Mouse (Mus musculus) kidney, postnatal 0 days (tissue): Measurements from ENCODE around the gene V1ra8. TPM values are rescaled to one million over a fixed set of nuclear protein-coding genes. Genes with fewer than 3 reads are reported as not detected.
"Not testable (repeated sequence)": the region's sequence is repeated elsewhere in the genome, so short reads cannot be mapped to it uniquely, and the experiment has no call there.

Experiments
- ATAC-seq: fragments of 200-750 bp; cut with Nextera tagmentation; replicated peaks from 2 replicates; pipeline ENCODE4 v1.8.0; 2017; ENCODE audit warnings: low read depth, moderate number of reproducible peaks, moderate TSS enrichment, moderate library complexity; ENCODE audit not compliant: low FRiP score
- DNase-seq: peaks from one replicate; pipeline ENCODE4 v3.0.0-alpha.2; 2016; ENCODE audit warnings: low spot score
- H3K27ac ChIP-seq: fragments of 300-500 bp; sonication (generic); 2 replicates; pipeline ENCODE4 v1.5.1; 2014; ENCODE audit warnings: mild to moderate bottlenecking
- H3K27me3 ChIP-seq: fragments of 300-500 bp; sonication (generic); 2 replicates; pipeline ENCODE4 v1.6.1; 2014; ENCODE audit warnings: low read length, mixed read lengths; ENCODE audit not compliant: insufficient read depth
- H3K36me3 ChIP-seq: fragments of 300-500 bp; sonication (generic); 2 replicates; pipeline ENCODE4 v1.6.1; 2014; ENCODE audit warnings: low read length, mixed read lengths; ENCODE audit not compliant: insufficient read depth
- H3K4me1 ChIP-seq: fragments of 300-500 bp; sonication (generic); replicated peaks from 2 replicates; pipeline ENCODE4 v1.6.1; 2014; ENCODE audit warnings: antibody characterized with exemption, low read length, mixed read lengths; ENCODE audit not compliant: insufficient read depth
- H3K4me2 ChIP-seq: fragments of 300-500 bp; sonication (generic); 2 replicates; pipeline ENCODE4 v1.6.1; 2014; ENCODE audit warnings: mild to moderate bottlenecking, low read length, moderate library complexity, mixed read lengths
- H3K4me3 ChIP-seq: fragments of 300-500 bp; sonication (generic); replicated peaks from 2 replicates; pipeline ENCODE4 v1.5.1; 2014; ENCODE audit warnings: low read depth, low read length
- H3K9ac ChIP-seq: fragments of 300-500 bp; sonication (generic); 2 replicates; pipeline ENCODE4 v1.6.1; 2014; ENCODE audit warnings: low read depth, low read length
- H3K9me3 ChIP-seq: fragments of 300-500 bp; sonication (generic); replicated peaks from 2 replicates; pipeline ENCODE4 v1.6.1; 2016; ENCODE audit warnings: low read length, inconsistent platforms, mixed read lengths
- CTCF ChIP-seq: IDR thresholded peaks from 2 replicates; pipeline ENCODE4 v1.5.1; 2016; ENCODE audit warnings: antibody characterized with exemption, low read depth, mild to moderate bottlenecking, moderate library complexity
- WGBS: fragments of 180-500 bp; shearing (Covaris S2); extraction: QIAGEN DNeasy Blood & Tissue Kit; methylation state at CpG from one replicate; pipeline ENCODE4 v1.1.7; 2014; 5-methylcytosine and 5-hydroxymethylcytosine counted together
- polyA plus RNA-seq: library from polyadenylated mRNA; unstranded; fragments of >200 nt; fragmentation: Nextera tagmentation; extraction: Ambion mirVana; gene quantifications from 2 replicates; pipeline ENCODE4 v1.2.1, GENCODE M21; 2015

V1ra8 gene
- polyA plus RNA-seq: not detected in 2 replicates

DNA sequence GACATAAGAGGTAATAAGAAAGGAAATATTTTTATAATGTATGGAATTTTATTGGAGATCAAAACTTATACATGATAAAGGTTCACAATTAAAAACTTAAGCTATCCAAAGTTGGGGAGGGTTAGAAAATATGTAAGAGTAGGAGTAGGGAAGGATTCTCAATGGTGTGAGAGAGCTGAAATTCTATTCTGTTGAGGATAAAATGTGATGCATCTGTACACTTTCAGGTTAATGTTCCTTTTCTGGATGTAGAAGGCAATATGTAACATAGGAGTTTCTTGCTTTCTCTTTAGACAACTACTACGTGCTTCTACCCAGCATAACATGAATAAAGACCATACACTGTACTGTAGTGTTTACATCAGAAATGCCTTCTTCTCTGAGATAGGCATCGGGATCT lies at the start of gene V1ra8:
Gene V1ra8 (plus strand): TSS at position 301 of the 400 bp plus-strand sequence.
- WGBS: 86% methylated on average over 2 of the region's 2 CpGs
- H3K36me3 ChIP-seq, H3K9ac ChIP-seq, H3K27me3 ChIP-seq, H3K27ac ChIP-seq, H3K9me3 ChIP-seq, DNase-seq, ATAC-seq, H3K4me1 ChIP-seq, H3K4me2 ChIP-seq, H3K4me3 ChIP-seq: not testable (repeated sequence)

- ATAC-seq (0 out of 2 replicates have a peak, but pooled peaks have one; percentile 21), DNase-seq (peak; percentile 22)
- Histone ChIP-seq H3K36me3 (no peaks in the 10 kb centered on the region), H3K4me2 (no peak overlapping the region), H3K4me1 (no peaks in the 10 kb centered on the region), H3K9me3 (no peaks in the 10 kb centered on the region), H3K27me3 (no peaks in the 10 kb centered on the region), H3K9ac (no peak overlapping the region), H3K4me3 (no peak overlapping the region), H3K27ac (no peak overlapping the region)
- 48% methylated on average over 3 of the region's 3 CpGs for WGBS
- no peak for TF ChIP-seq CTCF
These were observed 42.5 kb upstream of the V1ra8 start for GRCm38 (mm10) chr6:90160139-90160538.

GRCm38 (mm10) chr6:90174508-90174907 lies 28.1 kb upstream of the V1ra8 start, which contains the start of gene Vmn1r52:
Vmn1r52 (plus strand) TSS chr6:90174808.
- Histone ChIP-seq H3K27me3 (no peaks in the 10 kb centered on the region), H3K27ac (no peak within 1 kb of the TSS), H3K9ac (no peak within 1 kb of the TSS), H3K36me3 (no peaks in the 10 kb centered on the region), H3K9me3 (no peaks in the 10 kb centered on the region), H3K4me3 (no peak within 1 kb of the TSS), H3K4me1 (no peaks in the 10 kb centered on the region), H3K4me2 (no peak within 1 kb of the TSS)
- TF ChIP-seq CTCF: no peak
- DNase-seq (no peak), ATAC-seq (no peak)
- WGBS: 82% methylated on average over 2 of the region's 2 CpGs

GRCm38 (mm10) chr6:90224338-90224737 lies 21.7 kb downstream of the V1ra8 start, which contains the start of gene Vmn1r53:
Vmn1r53 (minus strand) TSS chr6:90224438.
- Histone ChIP-seq H3K9me3 (no peaks in the 10 kb centered on the region), H3K27ac (no peak within 1 kb of the TSS), H3K4me3 (no peak within 1 kb of the TSS), H3K27me3 (no peaks in the 10 kb centered on the region), H3K4me2 (no peak within 1 kb of the TSS), H3K9ac (no peak within 1 kb of the TSS), H3K36me3 (no peaks in the 10 kb centered on the region), H3K4me1 (no peaks in the 10 kb centered on the region)
- no peak for TF ChIP-seq CTCF
- ATAC-seq: no peak
- 88% methylated on average over 1 of the region's 1 CpGs for WGBS
- DNase-seq: no peak

GRCm38 (mm10) chr6:90232114-90232513 lies 29.5 kb downstream of the V1ra8 start:
- DNase-seq, H3K9me3 ChIP-seq, H3K9ac ChIP-seq, H3K27me3 ChIP-seq, H3K27ac ChIP-seq, H3K36me3 ChIP-seq, H3K4me3 ChIP-seq, H3K4me1 ChIP-seq, H3K4me2 ChIP-seq, ATAC-seq: not testable (repeated sequence)
- 84% methylated on average over 4 of the region's 4 CpGs for WGBS

- Histone ChIP-seq H3K4me2 (no peak overlapping the region), H3K4me1 (no peaks in the 10 kb centered on the region), H3K27ac (no peak overlapping the region), H3K4me3 (no peak overlapping the region), H3K36me3 (no peaks in the 10 kb centered on the region), H3K9me3 (0 out of 2 replicates have a peak, but pooled peaks cover 3% of the 10 kb centered on the region), H3K9ac (no peak overlapping the region), H3K27me3 (no peaks in the 10 kb centered on the region)
- WGBS: 70% methylated on average over 27 of the region's 27 CpGs
- no peak for DNase-seq
- no peak for TF ChIP-seq CTCF
- ATAC-seq: no peak
These were observed 30.1 kb downstream of the V1ra8 start for GRCm38 (mm10) chr6:90232681-90233080.

- Histone ChIP-seq H3K4me2 (no peak overlapping the region), H3K27ac (no peak overlapping the region), H3K4me1 (no peaks in the 10 kb centered on the region), H3K4me3 (no peak overlapping the region), H3K27me3 (no peaks in the 10 kb centered on the region), H3K9me3 (no peaks in the 10 kb centered on the region), H3K36me3 (no peaks in the 10 kb centered on the region), H3K9ac (no peak overlapping the region)
- WGBS: 70% methylated on average over 3 of the region's 3 CpGs
- DNase-seq (no peak), ATAC-seq (no peak)
- TF ChIP-seq CTCF: no peak
These were observed 41.4 kb downstream of the V1ra8 start for GRCm38 (mm10) chr6:90244019-90244418.
